9 mouse cellular contexts compared by ENCODE assay signal in genomic region chr17:80786061-80786851, GRCm38 (mm10). TPM values are rescaled to one million over a fixed set of nuclear protein-coding genes. Genes with fewer than 3 reads are reported as not detected.
DNase-seq lines count a peak whose midpoint lies in the region; ATAC-seq and TF ChIP-seq lines count a peak whose summit lies in the region.
"Had no signal": no experiment of that assay in that cellular context is flagged by ENCODE, and none has a peak within 500 bp of the region (broad histone marks: within the 10 kb centered on the region; RNA-seq: fewer than 3 reads in every experiment).

No protein-coding gene starts in this region.

- DNase-seq in heart, postnatal 0 days (ENCODE audit: low spot score): peak; percentile 65
- DNase-seq in heart, embryonic 10.5 days (ENCODE audit: low spot score): no peak
- DNase-seq in Patski (ENCODE audit: low read depth, low spot score): peak; percentile 94
- DNase-seq in lung, postnatal 14 days: peak; percentile 22
- DNase-seq in forebrain, embryonic 11.5 days (ENCODE audit: low spot score): no peak
- no peak for DNase-seq in frontal cortex, postnatal 25 days (ENCODE audit: low spot score in 2 of 2)
- DNase-seq in hindbrain, embryonic 10.5 days (ENCODE audit: low spot score): no peak

- no peak overlapping the region for H3K4me2 ChIP-seq in heart, postnatal 0 days (ENCODE audit: low read depth, low read length)
- H3K4me2 ChIP-seq in kidney, embryonic 15.5 days: no peak overlapping the region
- H3K4me2 ChIP-seq in forebrain, embryonic 11.5 days (ENCODE audit: low read depth, low read length, severe bottlenecking): no peak overlapping the region
- H3K4me2 ChIP-seq: hindbrain, embryonic 12.5 days had no signal

- CTCF ChIA-PET in Patski (lab: Charles Lee): interaction anchor here (0.9 to 2.7 kb wide), 7 partner anchors 9 to 229 kb away, joined by 3 to 10 read pairs (median 6); no protein-coding TSS in a partner anchor

- peak; percentile 22; the same call in 1 of the 2 replicates for TF ChIP-seq EP300 in heart, postnatal 0 days (IDR thresholded peaks at IDR 0.05; ENCODE audit: low read depth)

- 64% methylated on average over 8 of the region's 8 CpGs for WGBS in heart, postnatal 0 days
- 80% methylated on average over 8 of the region's 8 CpGs for WGBS in heart, embryonic 10.5 days
- 51% methylated on average over 8 of the region's 8 CpGs for WGBS in kidney, embryonic 15.5 days
- 84% methylated on average over 8 of the region's 8 CpGs for WGBS in forebrain, embryonic 11.5 days
- 83% methylated on average over 8 of the region's 8 CpGs for WGBS in hindbrain, embryonic 10.5 days

- no peaks in the 10 kb centered on the region for H3K9me3 ChIP-seq in heart, postnatal 0 days (replicated peaks; ENCODE audit: control insufficient read depth, low read length)
- no peaks in the 10 kb centered on the region for H3K9me3 ChIP-seq in heart, embryonic 10.5 days
- H3K9me3 ChIP-seq in kidney, embryonic 15.5 days (replicated peaks): no peaks in the 10 kb centered on the region
- H3K9me3 ChIP-seq in forebrain, embryonic 11.5 days (ENCODE audit: control insufficient read depth, low read length): no peaks in the 10 kb centered on the region
- H3K9me3 ChIP-seq in hindbrain, embryonic 10.5 days: no peaks in the 10 kb centered on the region
- H3K9me3 ChIP-seq: hindbrain, embryonic 12.5 days had no signal

- peak; percentile 84 for ATAC-seq in heart, postnatal 0 days (ENCODE audit: insufficient read depth, low read depth)
- ATAC-seq in Patski: peak; percentile 92
- ATAC-seq in kidney, embryonic 15.5 days (replicated peaks; ENCODE audit: low FRiP score): peak; percentile 59
- no peak for ATAC-seq in forebrain, embryonic 11.5 days (replicated peaks; ENCODE audit: low FRiP score)

- H3K36me3 ChIP-seq in heart, postnatal 0 days (replicated peaks; ENCODE audit: control insufficient read depth, insufficient read depth, low read length): no peaks in the 10 kb centered on the region
- H3K36me3 ChIP-seq in heart, embryonic 10.5 days: no peaks in the 10 kb centered on the region
- no peaks in the 10 kb centered on the region for H3K36me3 ChIP-seq in kidney, embryonic 15.5 days
- no peaks in the 10 kb centered on the region for H3K36me3 ChIP-seq in forebrain, embryonic 11.5 days (ENCODE audit: control insufficient read depth, insufficient read depth, low read length)
- no peaks in the 10 kb centered on the region for H3K36me3 ChIP-seq in hindbrain, embryonic 10.5 days
- H3K36me3 ChIP-seq: hindbrain, embryonic 12.5 days had no signal

- no peaks in the 10 kb centered on the region for H3K27me3 ChIP-seq in heart, postnatal 0 days (ENCODE audit: control insufficient read depth, insufficient read depth, low read length)
- no peaks in the 10 kb centered on the region for H3K27me3 ChIP-seq in heart, embryonic 10.5 days (ENCODE audit: insufficient read depth, poor library complexity, severe bottlenecking)
- no peaks in the 10 kb centered on the region for H3K27me3 ChIP-seq in Patski
- no peaks in the 10 kb centered on the region for H3K27me3 ChIP-seq in kidney, embryonic 15.5 days
- no peaks in the 10 kb centered on the region for H3K27me3 ChIP-seq in forebrain, embryonic 11.5 days (ENCODE audit: control insufficient read depth, insufficient read depth, low read length)
- no peaks in the 10 kb centered on the region for H3K27me3 ChIP-seq in hindbrain, embryonic 10.5 days (ENCODE audit: insufficient read depth, poor library complexity, severe bottlenecking)
- H3K27me3 ChIP-seq: hindbrain, embryonic 12.5 days had no signal

- H3K9ac ChIP-seq in heart, postnatal 0 days (replicated peaks; ENCODE audit: low read depth, low read length): no peak overlapping the region
- no peak overlapping the region for H3K9ac ChIP-seq in kidney, embryonic 15.5 days
- H3K9ac ChIP-seq in forebrain, embryonic 11.5 days (ENCODE audit: low read length): no peak overlapping the region
- H3K9ac ChIP-seq: hindbrain, embryonic 12.5 days had no signal

- peak overlapping the region; percentile 31; the same call in 1 of the 2 replicates for H3K27ac ChIP-seq in heart, postnatal 0 days (ENCODE audit: low read depth)
- no peak overlapping the region for H3K27ac ChIP-seq in heart, embryonic 10.5 days
- peak overlapping the region; percentile 87 for H3K27ac ChIP-seq in kidney, embryonic 15.5 days
- H3K27ac ChIP-seq in forebrain, embryonic 11.5 days (ENCODE audit: low read depth, low read length): no peak overlapping the region
- H3K27ac ChIP-seq in hindbrain, embryonic 10.5 days: no peak overlapping the region
- H3K27ac ChIP-seq: hindbrain, embryonic 12.5 days had no signal

- TF ChIP-seq CTCF in heart, postnatal 0 days (IDR thresholded peaks at IDR 0.05; ENCODE audit: low read depth): no peak
- TF ChIP-seq CTCF in Patski (IDR thresholded peaks at IDR 0.05): no peak

- peaks cover 38% of the 10 kb centered on the region for H3K4me1 ChIP-seq in heart, postnatal 0 days (ENCODE audit: control insufficient read depth, insufficient read depth)
- H3K4me1 ChIP-seq in heart, embryonic 10.5 days: peaks cover 3% of the 10 kb centered on the region; the same call in 1 of the 2 replicates
- peaks cover 35% of the 10 kb centered on the region for H3K4me1 ChIP-seq in kidney, embryonic 15.5 days
- no peaks in the 10 kb centered on the region for H3K4me1 ChIP-seq in forebrain, embryonic 11.5 days (replicated peaks; ENCODE audit: control insufficient read depth, insufficient read depth, low read length)
- peaks cover 14% of the 10 kb centered on the region for H3K4me1 ChIP-seq in hindbrain, embryonic 10.5 days (replicated peaks)
- H3K4me1 ChIP-seq: hindbrain, embryonic 12.5 days had no signal

- POLR2A ChIA-PET in Patski (lab: Charles Lee): interaction anchor here (0.5 to 2.0 kb wide), 4 partner anchors 10 to 30 kb away, joined by 3 to 7 read pairs (median 5); no protein-coding TSS in a partner anchor

- in situ Hi-C loops in Patski (cut with MboI; ENCODE audit: low pct_unique_long_range_greater_than_20kb): no loop called here

- no peak overlapping the region for H3K4me3 ChIP-seq in heart, postnatal 0 days (ENCODE audit: low read depth, low read length)
- no peak overlapping the region for H3K4me3 ChIP-seq in heart, embryonic 10.5 days
- H3K4me3 ChIP-seq in kidney, embryonic 15.5 days (replicated peaks): no peak overlapping the region
- no peak overlapping the region for H3K4me3 ChIP-seq in forebrain, embryonic 11.5 days (ENCODE audit: low read depth, low read length)
- H3K4me3 ChIP-seq in hindbrain, embryonic 10.5 days: no peak overlapping the region
- H3K4me3 ChIP-seq: hindbrain, embryonic 12.5 days had no signal

RNA-seq across cellular contexts. Expression of gene Map4k3, which starts 58.0 kb away (rescaled TPM):
- 38.0 and 44.4 TPM in 2 replicates for total RNA-seq in heart, postnatal 0 days (2014; rRNA removed; ENCODE audit: low replicate concordance)
- polyA plus RNA-seq in heart, postnatal 0 days (2015; fragmentation: Nextera tagmentation; extraction: Ambion mirVana): 14.2 and 16.7 TPM in 2 replicates
- polyA plus RNA-seq in heart, embryonic 10.5 days (2016; fragmentation: Nextera tagmentation; extraction: Ambion mirVana): 13.5 and 17.6 TPM in 2 replicates
- polyA plus RNA-seq in Patski (2021): 94.2 TPM
- polyA plus RNA-seq in kidney, embryonic 15.5 days (2015; fragmentation: Nextera tagmentation; extraction: Ambion mirVana): 24.0 and 25.2 TPM in 2 replicates
- polyA plus RNA-seq in forebrain, embryonic 11.5 days (2014; fragmentation: Nextera tagmentation; extraction: Ambion mirVana): 26.6 and 28.1 TPM in 2 replicates
- 16.0 and 18.1 TPM in 2 replicates for polyA plus RNA-seq in hindbrain, embryonic 10.5 days (2016; fragmentation: Nextera tagmentation; extraction: Ambion mirVana)

Comparison
In these comparisons a context has a peak if more than half of its experiments do, and no peak if none do; other contexts are left out.
1. DNase-seq: peak in heart, postnatal 0 days (single experiment), Patski (single experiment) and lung, postnatal 14 days (single experiment); none in heart, embryonic 10.5 days (single experiment), forebrain, embryonic 11.5 days (single experiment), frontal cortex, postnatal 25 days (0 of 2) and hindbrain, embryonic 10.5 days (single experiment).
2. H3K27ac ChIP-seq: peak in heart, postnatal 0 days (single experiment) and kidney, embryonic 15.5 days (single experiment); none in heart, embryonic 10.5 days (single experiment), forebrain, embryonic 11.5 days (single experiment) and hindbrain, embryonic 10.5 days (single experiment).